Mouse (Mus musculus) liver, embryonic 16.5 days (tissue): ENCODE measurements around the gene Maml3. TPM values are rescaled to one million over a fixed set of nuclear protein-coding genes. Genes with fewer than 3 reads are reported as not detected.

Experiments
- ATAC-seq: fragments of 200-750 bp; cut with Nextera tagmentation; 2 replicates; pipeline ENCODE4 v1.8.0; 2017; ENCODE audit warnings: low read depth, mild to moderate bottlenecking, moderate number of reproducible peaks, moderate library complexity
- H3K27ac ChIP-seq: fragments of 300-500 bp; sonication (generic); 2 replicates; pipeline ENCODE4 v1.5.1; 2014; ENCODE audit warnings: mild to moderate bottlenecking, low read length
- H3K27me3 ChIP-seq: fragments of 300-500 bp; sonication (generic); 2 replicates; pipeline ENCODE4 v1.6.1; 2014; ENCODE audit warnings: low read depth, low read length, mixed read lengths; ENCODE audit not compliant: control insufficient read depth, insufficient read depth
- H3K36me3 ChIP-seq: fragments of 300-500 bp; sonication (generic); 2 replicates; pipeline ENCODE4 v1.6.1; 2014; ENCODE audit warnings: mild to moderate bottlenecking; ENCODE audit not compliant: control insufficient read depth, insufficient read depth
- H3K4me1 ChIP-seq: fragments of 300-500 bp; sonication (generic); 2 replicates; pipeline ENCODE4 v1.6.1; 2014; ENCODE audit warnings: low read depth, low read length, mixed read lengths; ENCODE audit not compliant: control insufficient read depth
- H3K4me2 ChIP-seq: fragments of 300-500 bp; sonication (generic); 2 replicates; pipeline ENCODE4 v1.6.1; 2014; ENCODE audit warnings: low read depth, low read length, mixed read lengths
- H3K4me3 ChIP-seq: fragments of 300-500 bp; sonication (generic); 2 replicates; pipeline ENCODE4 v1.5.1; 2014; ENCODE audit warnings: low read depth, mild to moderate bottlenecking, low read length
- H3K9ac ChIP-seq: fragments of 300-500 bp; sonication (generic); 2 replicates; pipeline ENCODE4 v1.6.1; 2014; ENCODE audit warnings: low read depth, low read length
- H3K9me3 ChIP-seq: fragments of 300-500 bp; sonication (generic); replicated peaks from 2 replicates; pipeline ENCODE4 v1.6.1; 2016; ENCODE audit warnings: low read length; ENCODE audit not compliant: control insufficient read depth
- WGBS: fragments of 180-500 bp; shearing (Covaris S2); extraction: QIAGEN DNeasy Blood & Tissue Kit; methylation state at CpG from one replicate; pipeline ENCODE4 v1.1.7; 2014; ENCODE audit not compliant: insufficient replicate concordance; 5-methylcytosine and 5-hydroxymethylcytosine counted together
- polyA plus RNA-seq: library from polyadenylated mRNA; unstranded; fragments of >200 nt; fragmentation: Nextera tagmentation; extraction: Ambion mirVana; gene quantifications from 2 replicates; pipeline ENCODE4 v1.2.1, GENCODE M21; 2015

Maml3 gene
- polyA plus RNA-seq, 1 experiment from 2014 or later = 0.78 TPM

DNA sequence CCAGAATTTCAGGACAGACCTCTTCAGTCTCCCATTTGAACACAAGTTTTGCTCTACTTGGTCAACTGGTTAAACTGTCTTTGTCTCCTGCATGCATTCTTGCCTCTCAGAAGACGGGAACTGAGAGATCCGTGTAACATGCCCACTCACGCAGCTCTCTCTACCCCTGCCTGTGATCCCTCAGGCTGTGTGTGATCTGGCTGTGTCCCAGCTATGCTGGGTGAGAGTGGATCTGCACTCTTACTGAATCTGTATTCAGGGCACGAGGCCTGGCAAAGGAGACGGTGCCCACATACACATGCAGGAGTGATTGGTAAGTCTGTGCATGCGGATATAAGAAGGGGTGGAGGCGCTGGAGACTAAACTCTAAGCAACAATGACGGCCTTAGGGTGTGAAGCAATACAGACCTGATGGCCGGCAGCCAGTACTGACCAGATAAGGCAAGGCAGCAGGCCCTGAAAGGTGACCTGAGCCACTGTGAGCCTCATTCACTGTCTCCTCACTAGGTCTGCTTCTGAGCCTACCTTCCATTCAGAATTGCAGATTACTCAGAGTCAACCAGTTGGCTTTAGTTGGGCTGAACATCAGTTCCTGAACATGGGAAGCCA lies 274.0 kb downstream of the Maml3 start:
- no peak overlapping the region for H3K4me2 ChIP-seq
- H3K4me1 ChIP-seq = no peaks in the 10 kb centered on the region
- no peak for ATAC-seq
- H3K9me3 ChIP-seq = no peaks in the 10 kb centered on the region
- H3K9ac ChIP-seq = no peak overlapping the region
- WGBS = 76% methylated on average over 9 of the region's 9 CpGs
- H3K36me3 ChIP-seq = no peaks in the 10 kb centered on the region
- H3K27me3 ChIP-seq = no peaks in the 10 kb centered on the region
- no peak overlapping the region for H3K27ac ChIP-seq
- no peak overlapping the region for H3K4me3 ChIP-seq

- H3K27me3 ChIP-seq = no peaks in the 10 kb centered on the region
- WGBS = 74% methylated on average over 10 of the region's 10 CpGs
- no peak overlapping the region for H3K4me2 ChIP-seq
- no peaks in the 10 kb centered on the region for H3K4me1 ChIP-seq
- ATAC-seq = no peak
- no peak overlapping the region for H3K9ac ChIP-seq
- H3K9me3 ChIP-seq = no peaks in the 10 kb centered on the region
- no peak overlapping the region for H3K4me3 ChIP-seq
- no peaks in the 10 kb centered on the region for H3K36me3 ChIP-seq
- no peak overlapping the region for H3K27ac ChIP-seq
These were observed 279.3 kb downstream of the Maml3 start for GRCm38 (mm10) chr3:51825530-51825929.

DNA sequence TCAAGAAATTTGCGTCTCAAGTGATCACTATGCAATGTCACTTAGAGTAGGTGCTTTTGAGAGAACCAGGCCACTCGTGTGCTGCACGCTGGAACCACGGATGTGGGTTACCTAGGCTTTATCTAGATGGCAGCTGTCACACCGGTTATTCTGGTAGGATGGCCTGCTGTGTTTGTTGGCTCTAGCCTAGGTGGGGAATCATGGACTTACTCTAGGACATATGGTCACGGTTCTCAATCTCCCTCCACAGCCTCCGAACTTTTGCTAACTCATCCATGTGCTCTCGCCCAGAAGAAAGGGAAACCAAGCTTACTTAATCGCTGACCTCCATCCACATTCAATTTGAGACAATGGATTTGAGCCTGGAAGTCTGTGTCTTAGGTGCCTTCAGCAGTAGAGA lies 280.4 kb downstream of the Maml3 start:
- no peak for ATAC-seq
- no peaks in the 10 kb centered on the region for H3K4me1 ChIP-seq
- WGBS = 63% methylated on average over 9 of the region's 9 CpGs

GRCm38 (mm10) chr3:51821551-51821950 lies 283.3 kb downstream of the Maml3 start:
- 71% methylated on average over 10 of the region's 10 CpGs for WGBS
- H3K4me2 ChIP-seq = no peak overlapping the region
- ATAC-seq = no peak
- no peak overlapping the region for H3K27ac ChIP-seq
- no peak overlapping the region for H3K4me3 ChIP-seq
- H3K9me3 ChIP-seq = no peaks in the 10 kb centered on the region
- H3K9ac ChIP-seq = no peak overlapping the region
- no peaks in the 10 kb centered on the region for H3K36me3 ChIP-seq
- H3K4me1 ChIP-seq = no peaks in the 10 kb centered on the region
- no peaks in the 10 kb centered on the region for H3K27me3 ChIP-seq

More for the DNA sequence above, 280.4 kb downstream of the Maml3 start:
- Histone ChIP-seq H3K36me3 (no peaks in the 10 kb centered on the region), H3K27me3 (no peaks in the 10 kb centered on the region), H3K9ac (no peak overlapping the region), H3K27ac (no peak overlapping the region), H3K4me2 (no peak overlapping the region), H3K9me3 (no peaks in the 10 kb centered on the region), H3K4me3 (no peak overlapping the region)

DNA sequence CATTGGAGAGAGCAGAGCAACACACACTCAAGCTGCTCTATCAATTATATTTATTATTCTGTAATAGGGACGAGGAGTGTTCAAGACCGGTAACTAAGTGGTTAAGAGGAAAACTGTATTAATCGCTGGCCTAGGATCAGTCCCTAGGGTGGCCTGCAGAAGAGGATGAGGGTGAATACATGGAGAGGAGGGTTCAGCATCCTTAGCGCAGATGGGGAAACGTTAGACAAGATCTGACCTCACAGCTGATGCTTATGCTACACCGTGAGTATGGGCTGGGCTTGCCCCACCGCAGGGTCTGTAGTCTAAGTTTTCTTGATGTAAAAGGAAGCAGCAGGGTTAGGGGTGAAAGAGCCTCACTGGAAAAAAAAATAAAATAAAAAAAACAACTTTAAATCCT lies 285.8 kb downstream of the Maml3 start:
- WGBS = 83% methylated on average over 7 of the region's 7 CpGs
- Histone ChIP-seq H3K4me1 (peaks cover 5% of the 10 kb centered on the region; the same call in 1 of the 2 replicates), H3K36me3 (no peaks in the 10 kb centered on the region), H3K27me3 (no peaks in the 10 kb centered on the region), H3K4me3 (no peak overlapping the region), H3K4me2 (no peak overlapping the region), H3K9me3 (no peaks in the 10 kb centered on the region), H3K9ac (no peak overlapping the region), H3K27ac (no peak overlapping the region)
- no peak for ATAC-seq

- H3K4me1 ChIP-seq = peaks cover 5% of the 10 kb centered on the region; the same call in 1 of the 2 replicates
- H3K4me3 ChIP-seq = no peak overlapping the region
- 88% methylated on average over 15 of the region's 15 CpGs for WGBS
- H3K27ac ChIP-seq = no peak overlapping the region
- no peaks in the 10 kb centered on the region for H3K36me3 ChIP-seq
- no peaks in the 10 kb centered on the region for H3K27me3 ChIP-seq
- no peak overlapping the region for H3K9ac ChIP-seq
- ATAC-seq = no peak
- no peak overlapping the region for H3K4me2 ChIP-seq
- H3K9me3 ChIP-seq = no peaks in the 10 kb centered on the region
These were observed 287.0 kb downstream of the Maml3 start for GRCm38 (mm10) chr3:51817919-51818318.

- no peak overlapping the region for H3K4me2 ChIP-seq
- no peaks in the 10 kb centered on the region for H3K27me3 ChIP-seq
- H3K9me3 ChIP-seq = no peaks in the 10 kb centered on the region
- H3K4me1 ChIP-seq = peaks cover 5% of the 10 kb centered on the region; the same call in 1 of the 2 replicates
- H3K4me3 ChIP-seq = no peak overlapping the region
- H3K36me3 ChIP-seq = no peaks in the 10 kb centered on the region
- no peak overlapping the region for H3K9ac ChIP-seq
- ATAC-seq = no peak
- no peak overlapping the region for H3K27ac ChIP-seq
- WGBS = 69% methylated on average over 6 of the region's 6 CpGs
These were observed 287.5 kb downstream of the Maml3 start for GRCm38 (mm10) chr3:51817329-51817728.

GRCm38 (mm10) chr3:51816517-51817285 lies 288.2 kb downstream of the Maml3 start:
- no peak overlapping the region for H3K4me3 ChIP-seq
- ATAC-seq = no peak
- H3K27me3 ChIP-seq = no peaks in the 10 kb centered on the region
- WGBS = 75% methylated on average over 7 of the region's 7 CpGs
- H3K27ac ChIP-seq = no peak overlapping the region
- no peak overlapping the region for H3K9ac ChIP-seq
- H3K36me3 ChIP-seq = no peaks in the 10 kb centered on the region
- no peaks in the 10 kb centered on the region for H3K9me3 ChIP-seq
- H3K4me1 ChIP-seq = peaks cover 5% of the 10 kb centered on the region
- H3K4me2 ChIP-seq = no peak overlapping the region

DNA sequence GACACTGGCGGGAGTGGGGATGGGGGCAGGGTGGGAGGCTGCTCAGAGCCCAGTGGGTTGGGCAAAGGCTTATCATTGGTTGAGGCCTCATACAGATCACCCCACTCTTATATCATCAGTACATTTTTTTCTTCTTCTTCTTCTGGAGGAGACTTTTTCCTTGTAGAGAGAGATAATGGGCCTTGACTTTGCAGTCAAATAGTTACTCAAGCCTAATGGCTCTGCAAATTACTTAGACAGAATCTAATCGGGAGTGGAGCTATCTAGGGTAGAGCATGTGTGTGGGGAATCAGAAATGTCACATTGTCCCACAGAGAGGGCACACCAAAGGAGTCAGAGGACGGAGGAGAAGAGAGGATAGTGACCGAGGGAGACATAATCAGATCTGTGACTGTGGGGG lies 290.8 kb downstream of the Maml3 start:
- peak; percentile 70 for ATAC-seq
- H3K4me1 ChIP-seq = peaks cover 8% of the 10 kb centered on the region
- no peaks in the 10 kb centered on the region for H3K36me3 ChIP-seq
- WGBS = 29% methylated on average over 4 of the region's 4 CpGs
- no peak overlapping the region for H3K27ac ChIP-seq
- no peaks in the 10 kb centered on the region for H3K9me3 ChIP-seq
- no peaks in the 10 kb centered on the region for H3K27me3 ChIP-seq
- H3K4me2 ChIP-seq = no peak overlapping the region
- no peak overlapping the region for H3K4me3 ChIP-seq
- no peak overlapping the region for H3K9ac ChIP-seq
